Mouse (Mus musculus): ENCODE data around the gene Dynlt1f. TPM values are rescaled to one million over a fixed set of nuclear protein-coding genes. Genes with fewer than 3 reads are reported as not detected.
"Not testable (repeated sequence)": the region's sequence is repeated elsewhere in the genome, so short reads cannot be mapped to it uniquely, and the experiment has no call there.

Gene Dynlt1f
- 171 and 185 TPM in 2 replicates for polyA plus RNA-seq (2015; fragmentation: Nextera tagmentation; extraction: Ambion mirVana)

DNA sequence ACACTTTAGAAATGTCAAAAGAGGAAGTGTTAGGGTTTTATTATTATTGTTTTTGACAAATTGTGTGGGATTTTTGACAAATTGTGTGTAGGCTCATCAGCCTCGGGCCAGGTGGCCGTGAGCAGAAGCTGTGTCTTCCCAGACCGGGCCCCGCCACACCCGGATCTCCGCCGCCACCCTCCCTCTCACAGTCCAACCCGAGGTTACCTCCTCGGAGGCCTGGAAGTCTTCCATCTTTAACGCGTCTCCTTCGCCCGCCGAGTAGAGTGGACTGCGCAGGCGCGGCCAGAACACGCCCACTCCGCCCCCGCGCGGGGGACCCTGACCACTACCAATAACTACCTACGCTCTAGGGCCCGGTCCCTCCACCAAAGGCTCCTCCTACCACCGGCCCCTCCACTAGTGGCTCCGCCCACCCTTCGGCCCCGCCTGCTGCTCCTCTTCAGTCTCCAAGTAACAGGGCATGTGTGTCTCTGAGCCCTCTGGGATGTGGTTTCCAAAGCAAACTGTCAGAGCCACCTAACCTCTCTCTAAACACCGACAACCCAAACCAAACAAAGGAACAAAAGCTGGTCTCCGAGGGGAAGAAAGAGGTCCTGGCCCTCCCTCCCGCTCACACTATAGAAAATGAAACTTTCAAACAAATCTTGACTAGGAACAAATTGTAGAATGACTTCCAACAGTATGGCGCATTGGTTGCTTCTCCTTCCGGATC, at the start of gene Dynlt1f:
Gene Dynlt1f, minus strand, starts transcription at position 334 of the 715 bp plus-strand sequence.
- H3K9me3 ChIP-seq (replicated peaks); H3K4me1 ChIP-seq (replicated peaks); H3K27me3 ChIP-seq; H3K36me3 ChIP-seq: not testable (repeated sequence)
- peak; percentile 95 for ATAC-seq (replicated peaks; ENCODE audit: insufficient number of reproducible peaks, insufficient read depth, low FRiP score, low read depth)
- 3% methylated on average over 24 of the region's 33 CpGs for WGBS
- H3K27ac ChIP-seq = peak within 1 kb of the TSS; percentile 77
- H3K4me2 ChIP-seq = peak within 1 kb of the TSS; percentile 66
- peak within 1 kb of the TSS; percentile 68 for H3K4me3 ChIP-seq
- H3K9ac ChIP-seq = peak within 1 kb of the TSS; percentile 61

GRCm38 (mm10) chr17:6703381-6704270, 47.9 kb upstream of the Dynlt1f start:
- H3K4me1 ChIP-seq (replicated peaks); H3K4me2 ChIP-seq; H3K36me3 ChIP-seq; H3K9me3 ChIP-seq (replicated peaks); H3K27me3 ChIP-seq; ATAC-seq (replicated peaks; ENCODE audit: insufficient number of reproducible peaks, insufficient read depth, low FRiP score, low read depth); H3K27ac ChIP-seq; H3K4me3 ChIP-seq; H3K9ac ChIP-seq: not testable (repeated sequence)
- 56% methylated on average over 7 of the region's 9 CpGs for whole genome bisulfite sequencing

GRCm38 (mm10) chr17:6702625-6703221, 47.0 kb upstream of the Dynlt1f start:
- H3K27me3 ChIP-seq; H3K4me1 ChIP-seq (replicated peaks); H3K9ac ChIP-seq; H3K4me3 ChIP-seq; H3K27ac ChIP-seq; H3K4me2 ChIP-seq; H3K36me3 ChIP-seq; H3K9me3 ChIP-seq (replicated peaks): not testable (repeated sequence)
- 0 out of 2 replicates have a peak, but pooled peaks have one; percentile 43 for ATAC-seq (replicated peaks; ENCODE audit: insufficient number of reproducible peaks, insufficient read depth, low FRiP score, low read depth)
- 18% methylated on average over 2 of the region's 8 CpGs for WGBS

- H3K27me3 ChIP-seq; H3K4me2 ChIP-seq; H3K27ac ChIP-seq; H3K4me3 ChIP-seq; H3K4me1 ChIP-seq (replicated peaks); H3K36me3 ChIP-seq; H3K9ac ChIP-seq; H3K9me3 ChIP-seq (replicated peaks); ATAC-seq (replicated peaks; ENCODE audit: insufficient number of reproducible peaks, insufficient read depth, low FRiP score, low read depth): not testable (repeated sequence)
- 61% methylated on average over 4 of the region's 7 CpGs for WGBS
Measured at GRCm38 (mm10) chr17:6700077-6700476, 44.4 kb upstream of the Dynlt1f start.

GRCm38 (mm10) chr17:6699502-6699901, 43.8 kb upstream of the Dynlt1f start:
- not testable (repeated sequence) for H3K4me1 ChIP-seq (replicated peaks); H3K27ac ChIP-seq; H3K27me3 ChIP-seq; ATAC-seq (replicated peaks; ENCODE audit: insufficient number of reproducible peaks, insufficient read depth, low FRiP score, low read depth); H3K4me3 ChIP-seq; H3K36me3 ChIP-seq; H3K9ac ChIP-seq; H3K9me3 ChIP-seq (replicated peaks); H3K4me2 ChIP-seq
- 39% methylated on average over 8 of the region's 9 CpGs for WGBS

- H3K36me3 ChIP-seq; H3K27ac ChIP-seq; H3K4me1 ChIP-seq (replicated peaks); H3K27me3 ChIP-seq; H3K9ac ChIP-seq; H3K4me3 ChIP-seq; H3K4me2 ChIP-seq; H3K9me3 ChIP-seq (replicated peaks): not testable (repeated sequence)
- 34% methylated on average over 4 of the region's 4 CpGs for WGBS
- 0 out of 2 replicates have a peak, but pooled peaks have one; percentile 41 for ATAC-seq (replicated peaks; ENCODE audit: insufficient number of reproducible peaks, insufficient read depth, low FRiP score, low read depth)
Measured at GRCm38 (mm10) chr17:6697224-6697775, 41.6 kb upstream of the Dynlt1f start.

DNA sequence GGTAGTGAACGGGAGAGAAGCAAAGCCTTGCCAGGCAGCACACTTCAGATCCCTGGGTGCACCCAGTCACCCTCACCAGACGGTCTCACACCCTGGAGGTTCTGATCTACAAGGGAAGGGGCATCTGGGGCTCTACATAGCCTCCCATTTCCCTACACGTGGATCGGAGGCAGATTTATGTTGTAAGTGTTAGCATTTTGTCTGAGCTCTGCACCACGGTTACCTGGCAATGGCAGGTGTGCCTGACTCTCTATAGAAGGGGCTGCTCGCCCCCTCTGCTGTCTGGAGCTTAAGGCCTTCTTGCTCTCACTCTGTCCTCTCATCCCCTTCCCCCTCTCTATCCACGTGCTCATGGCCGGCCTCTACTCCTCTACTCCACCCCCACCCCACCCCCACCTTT, 40.8 kb upstream of the Dynlt1f start:
- H3K9me3 ChIP-seq (replicated peaks); H3K36me3 ChIP-seq; H3K4me1 ChIP-seq (replicated peaks); H3K27me3 ChIP-seq; H3K4me2 ChIP-seq; H3K9ac ChIP-seq; H3K4me3 ChIP-seq; H3K27ac ChIP-seq; ATAC-seq (replicated peaks; ENCODE audit: insufficient number of reproducible peaks, insufficient read depth, low FRiP score, low read depth): not testable (repeated sequence)
- WGBS = 55% methylated on average over 8 of the region's 8 CpGs

DNA sequence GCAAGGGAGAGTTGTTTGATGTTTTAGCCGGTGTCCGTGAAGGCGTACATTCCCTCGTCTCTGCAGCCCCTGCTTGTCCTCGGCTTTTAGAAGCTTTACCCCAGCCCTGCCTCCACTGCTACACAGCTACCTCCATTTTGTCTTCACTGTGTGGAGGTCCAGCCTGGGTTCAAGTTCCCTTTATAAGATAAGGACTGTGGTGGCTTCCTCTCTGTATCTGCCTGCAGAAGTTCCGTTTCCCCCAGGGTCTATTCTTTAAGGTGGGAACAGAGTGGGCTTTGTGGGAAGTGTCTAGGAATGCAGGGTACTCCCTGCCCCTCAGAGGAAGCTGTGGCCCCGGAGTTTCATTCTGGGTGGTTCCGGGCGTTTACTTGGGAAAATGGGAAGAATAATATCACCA, 40.0 kb upstream of the Dynlt1f start:
- H3K27ac ChIP-seq; H3K4me3 ChIP-seq; H3K4me1 ChIP-seq (replicated peaks); ATAC-seq (replicated peaks; ENCODE audit: insufficient number of reproducible peaks, insufficient read depth, low FRiP score, low read depth); H3K9me3 ChIP-seq (replicated peaks); H3K27me3 ChIP-seq; H3K9ac ChIP-seq; H3K36me3 ChIP-seq; H3K4me2 ChIP-seq: not testable (repeated sequence)
- 79% methylated on average over 9 of the region's 9 CpGs for WGBS

GRCm38 (mm10) chr17:6691596-6691995, 35.9 kb upstream of the Dynlt1f start:
- 3% methylated on average over 2 of the region's 2 CpGs for WGBS

DNA sequence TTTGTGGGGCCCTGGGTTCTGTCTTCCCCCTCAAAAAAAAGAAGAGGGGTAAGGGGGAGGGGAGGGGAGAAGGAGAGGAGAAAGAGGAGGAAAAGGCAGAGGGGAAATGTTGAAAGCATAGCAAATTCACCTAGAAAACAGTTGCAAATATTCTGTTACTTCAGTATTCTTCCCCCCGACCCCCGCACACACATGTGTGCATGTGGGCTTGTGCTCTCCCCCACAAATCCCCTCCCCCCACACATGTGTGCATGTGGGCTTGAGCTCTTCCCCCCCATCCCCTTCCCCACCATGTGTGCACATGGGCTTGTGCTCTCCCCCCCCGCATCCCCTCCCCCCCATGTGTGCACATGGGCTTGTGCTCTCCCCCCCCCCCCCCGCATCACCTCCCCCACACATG, 33.6 kb upstream of the Dynlt1f start:
- not testable (repeated sequence) for H3K27me3 ChIP-seq; H3K4me2 ChIP-seq; H3K4me1 ChIP-seq (replicated peaks); H3K27ac ChIP-seq; H3K36me3 ChIP-seq; H3K9me3 ChIP-seq (replicated peaks); H3K9ac ChIP-seq; H3K4me3 ChIP-seq; ATAC-seq (replicated peaks; ENCODE audit: insufficient number of reproducible peaks, insufficient read depth, low FRiP score, low read depth)
- 90% methylated on average over 2 of the region's 4 CpGs for WGBS

More at GRCm38 (mm10) chr17:6691596-6691995, 35.9 kb upstream of the Dynlt1f start:
- H3K27me3 ChIP-seq; H3K9me3 ChIP-seq (replicated peaks); H3K4me1 ChIP-seq (replicated peaks); H3K4me2 ChIP-seq; H3K9ac ChIP-seq; H3K4me3 ChIP-seq; ATAC-seq (replicated peaks; ENCODE audit: insufficient number of reproducible peaks, insufficient read depth, low FRiP score, low read depth); H3K36me3 ChIP-seq; H3K27ac ChIP-seq: not testable (repeated sequence)

DNA sequence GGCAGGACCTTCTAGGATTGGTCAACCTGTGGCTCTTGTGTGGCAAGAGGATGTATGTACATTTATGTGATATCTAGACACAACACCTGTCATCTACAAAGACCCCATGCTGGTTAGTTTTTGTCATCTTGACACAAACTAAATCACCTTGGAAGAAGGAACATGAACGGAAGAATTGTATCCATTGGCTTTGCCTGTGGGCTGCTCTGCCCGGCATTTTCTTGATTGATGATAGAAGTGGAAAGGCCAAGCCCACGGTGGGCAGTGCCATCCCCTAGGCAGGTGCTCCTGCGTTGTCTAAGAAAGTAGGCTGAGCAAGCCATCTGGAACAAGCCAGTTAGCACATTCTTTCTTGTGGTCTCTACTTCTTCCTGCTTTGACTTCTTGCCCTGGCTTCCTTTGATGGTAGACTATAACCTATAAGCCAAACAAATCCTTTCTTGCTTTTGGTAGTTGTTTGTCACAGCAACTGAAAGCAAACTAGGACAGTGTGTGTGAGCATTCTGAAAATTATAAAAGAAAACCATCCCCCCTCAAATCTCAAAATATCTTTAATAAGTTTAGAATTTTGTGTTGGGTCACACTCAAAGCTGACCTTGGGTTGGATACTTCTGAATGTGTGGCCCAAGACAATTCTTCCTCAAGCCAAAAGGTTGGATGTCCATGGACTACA, 30.7 kb upstream of the Dynlt1f start:
- H3K9me3 ChIP-seq (replicated peaks); H3K9ac ChIP-seq; H3K27me3 ChIP-seq; H3K36me3 ChIP-seq; H3K4me3 ChIP-seq; H3K27ac ChIP-seq; H3K4me1 ChIP-seq (replicated peaks); H3K4me2 ChIP-seq; ATAC-seq (replicated peaks; ENCODE audit: insufficient number of reproducible peaks, insufficient read depth, low FRiP score, low read depth): not testable (repeated sequence)
- WGBS = 90% methylated on average over 3 of the region's 4 CpGs

Measured in heart, embryonic 15.5 days (tissue).